Mouse (Mus musculus) brain, embryonic 14.5 days (tissue): Measurements from ENCODE around the gene Dpagt1. TPM values are rescaled to one million over a fixed set of nuclear protein-coding genes. Genes with fewer than 3 reads are reported as not detected.

Experiments used
- DNase-seq: peaks from one replicate; pipeline ENCODE4 v3.0.0-alpha.2; 2011; ENCODE audit warnings: low read depth
- CTCF ChIP-seq: fragments of 200-500 bp; IDR thresholded peaks from 2 replicates; pipeline ENCODE4 v1.5.1; 2012; ENCODE audit warnings: inconsistent platforms, mild to moderate bottlenecking, moderate library complexity, borderline replicate concordance; ENCODE audit not compliant: insufficient read depth, insufficient read length; ENCODE audit errors: extremely low read depth
- POLR2A ChIP-seq: fragments of 200-500 bp; IDR thresholded peaks from 2 replicates; pipeline ENCODE4 v1.6.1; 2012; ENCODE audit warnings: mild to moderate bottlenecking, inconsistent platforms, borderline replicate concordance; ENCODE audit not compliant: poor library complexity, insufficient read depth, insufficient read length, severe bottlenecking; ENCODE audit errors: extremely low read depth
- polyA plus RNA-seq: library from polyadenylated mRNA; depleted of rRNA; stranded (reverse); fragments of >200 nt; gene quantifications from 2 replicates; pipeline ENCODE4 v1.2.3, GENCODE M21; 2012

The Dpagt1 gene
- polyA plus RNA-seq, 1 experiment: 47.2 TPM

DNA sequence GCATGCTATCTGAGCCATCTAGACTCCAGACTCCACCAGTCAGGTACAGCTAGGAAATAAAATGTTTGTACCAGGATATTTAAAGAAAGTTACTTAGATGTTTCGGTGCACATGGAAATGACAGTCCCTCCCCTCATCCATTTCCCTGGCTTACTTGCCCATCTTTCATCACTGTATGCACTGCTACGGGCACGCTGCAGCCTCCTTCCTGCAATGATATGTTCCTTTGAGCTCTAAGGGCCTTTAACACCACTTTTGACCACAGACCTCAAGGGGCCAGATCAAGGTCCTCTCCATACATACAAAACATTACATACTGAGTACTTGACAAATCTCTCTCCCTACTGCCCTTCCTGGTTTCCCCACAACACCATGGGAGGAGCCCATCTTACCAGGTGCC, 11.1 kb downstream of the Dpagt1 start:
- DNase-seq: no peak
- TF ChIP-seq POLR2A (no peak), CTCF (no peak)

DNA sequence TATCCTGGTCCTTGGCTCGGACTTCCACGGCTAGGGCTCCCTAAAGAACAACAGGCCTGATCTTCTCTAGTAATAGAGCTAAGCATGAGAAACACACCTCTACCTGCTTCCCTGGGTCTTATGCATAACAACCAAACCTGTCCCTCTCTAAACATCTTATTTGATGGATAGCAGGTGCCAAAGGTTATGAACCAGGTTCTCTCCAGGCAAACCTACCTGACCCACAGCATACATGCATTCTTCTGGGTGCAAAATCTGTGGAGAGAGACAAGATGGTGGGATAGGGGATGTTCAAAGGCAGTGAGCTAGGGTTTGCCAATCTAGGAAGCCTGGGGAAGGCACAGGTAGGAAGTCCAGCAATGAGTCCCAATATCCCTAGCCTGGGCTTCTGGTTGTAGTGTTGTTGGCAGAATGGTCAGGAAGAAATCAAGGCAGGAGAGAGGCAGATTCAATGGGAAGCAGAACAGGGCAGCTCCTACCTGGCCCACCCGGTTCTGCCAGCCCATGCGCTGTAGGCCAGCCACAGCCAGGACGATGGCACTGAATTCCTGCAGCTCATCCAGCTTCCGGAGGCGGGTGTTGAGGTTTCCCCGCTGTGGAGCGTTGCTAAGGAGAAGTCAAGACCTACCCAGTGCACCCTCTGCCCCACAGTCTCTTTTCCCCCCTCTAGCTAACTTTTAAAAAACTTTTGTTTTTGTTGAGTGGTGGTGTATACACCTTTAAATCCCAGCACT, 11.8 kb downstream of the Dpagt1 start:
- TF ChIP-seq CTCF (no peak), POLR2A (no peak)
- no peak for DNase-seq

DNA sequence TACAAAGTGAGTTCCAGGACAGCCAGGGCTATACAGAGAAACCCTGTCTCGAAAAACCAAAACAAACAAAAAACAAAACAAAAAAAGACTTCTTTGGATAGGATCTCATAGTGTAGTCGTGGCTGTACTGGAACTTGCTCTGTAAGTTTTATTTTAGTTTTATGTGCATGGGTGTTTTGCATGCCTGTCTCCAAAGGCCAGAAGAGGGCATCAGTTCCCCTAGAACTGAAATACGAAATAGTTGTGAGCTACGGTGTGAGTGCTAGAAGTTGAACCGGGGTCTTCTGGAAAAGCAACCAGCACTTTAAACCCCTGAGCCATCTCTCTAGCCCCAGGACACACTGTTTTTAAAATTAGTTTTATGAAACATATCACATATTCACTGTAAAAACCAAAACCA, 12.8 kb downstream of the Dpagt1 start:
- DNase-seq: no peak
- TF ChIP-seq POLR2A: no peak
- TF ChIP-seq CTCF: no peak

DNA sequence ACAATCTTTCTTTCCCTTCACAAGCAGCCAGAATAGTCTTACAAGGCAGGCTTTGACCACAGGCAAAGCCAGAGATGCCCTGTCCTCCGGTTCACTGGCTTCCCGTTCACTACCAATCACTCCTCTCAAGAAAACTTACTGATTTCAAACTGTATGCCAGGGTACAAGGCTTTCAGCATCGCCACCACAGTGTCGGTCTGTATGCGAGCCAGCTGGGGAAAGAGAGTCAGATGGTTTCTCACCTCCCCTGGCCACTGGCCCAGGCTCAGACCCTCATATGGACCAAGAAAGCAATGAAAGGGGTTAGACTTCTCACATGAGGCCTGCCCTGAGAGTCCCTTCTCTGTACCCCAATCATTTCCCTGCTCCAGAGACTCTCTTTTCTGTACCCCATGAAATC, 15.7 kb downstream of the Dpagt1 start:
- no peak for TF ChIP-seq CTCF
- no peak for TF ChIP-seq POLR2A
- no peak for DNase-seq

DNA sequence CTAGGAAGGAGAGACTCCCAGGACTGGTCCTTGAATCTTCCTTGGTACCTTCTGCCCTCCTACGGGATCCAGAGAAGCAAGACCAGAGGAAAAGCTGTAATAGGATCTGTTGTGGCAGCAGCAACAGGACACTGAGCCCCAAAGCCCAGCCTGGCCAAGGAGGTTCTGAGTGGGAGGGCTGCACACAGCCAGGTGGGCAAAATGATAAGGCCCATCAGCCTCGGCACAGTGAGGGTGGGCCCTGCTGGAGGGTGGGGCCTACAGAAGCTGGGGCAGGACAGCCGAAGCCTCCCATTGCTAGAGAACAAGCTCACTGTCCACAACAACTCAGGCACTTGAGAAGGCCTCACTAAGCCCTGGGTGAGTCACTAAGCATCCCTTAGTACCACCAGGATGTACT, 16.4 kb downstream of the Dpagt1 start:
- TF ChIP-seq POLR2A (no peak), CTCF (no peak)
- no peak for DNase-seq

DNA sequence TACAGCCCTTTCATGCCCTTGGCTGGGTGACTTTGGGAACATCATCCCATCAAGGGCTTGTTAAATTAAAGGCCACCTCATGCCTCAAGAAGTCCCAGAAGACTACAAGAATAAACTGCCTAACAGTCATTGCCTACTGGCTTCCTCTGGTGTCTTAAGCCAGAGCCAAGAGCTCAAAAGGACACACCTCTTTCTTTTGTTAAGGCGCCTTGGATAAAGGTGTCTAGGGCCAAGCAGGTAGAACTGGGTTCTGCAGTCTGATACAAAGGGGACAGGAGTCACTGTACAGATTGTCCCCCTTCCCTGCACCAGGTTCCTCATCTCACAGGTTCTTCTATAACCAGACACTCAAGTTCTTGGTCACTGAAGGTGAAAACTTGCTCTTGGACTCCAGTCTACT, 16.8 kb downstream of the Dpagt1 start:
- DNase-seq: no peak
- no peak for TF ChIP-seq CTCF
- no peak for TF ChIP-seq POLR2A

DNA sequence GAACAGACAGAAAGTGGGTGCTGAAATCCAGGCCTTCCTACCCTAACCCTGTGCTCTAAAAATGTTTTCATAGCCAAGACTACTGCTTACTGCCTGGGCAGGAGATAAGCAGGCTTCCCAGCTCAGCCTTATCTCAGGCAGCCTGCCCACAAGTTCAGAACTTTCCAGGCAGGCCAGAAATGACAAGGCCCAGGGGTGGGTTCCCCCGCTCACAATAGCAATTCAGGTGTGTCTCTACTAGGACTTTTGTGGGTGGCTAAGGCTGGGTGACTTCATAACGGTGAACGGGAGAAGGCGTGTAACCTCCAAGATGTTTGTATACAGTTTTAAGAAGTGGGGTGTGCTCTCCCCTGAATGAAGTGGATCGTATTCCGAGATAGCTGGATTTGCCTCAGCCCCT, 17.5 kb downstream of the Dpagt1 start:
- TF ChIP-seq CTCF (no peak), POLR2A (no peak)
- peak; percentile 5 for DNase-seq

DNA sequence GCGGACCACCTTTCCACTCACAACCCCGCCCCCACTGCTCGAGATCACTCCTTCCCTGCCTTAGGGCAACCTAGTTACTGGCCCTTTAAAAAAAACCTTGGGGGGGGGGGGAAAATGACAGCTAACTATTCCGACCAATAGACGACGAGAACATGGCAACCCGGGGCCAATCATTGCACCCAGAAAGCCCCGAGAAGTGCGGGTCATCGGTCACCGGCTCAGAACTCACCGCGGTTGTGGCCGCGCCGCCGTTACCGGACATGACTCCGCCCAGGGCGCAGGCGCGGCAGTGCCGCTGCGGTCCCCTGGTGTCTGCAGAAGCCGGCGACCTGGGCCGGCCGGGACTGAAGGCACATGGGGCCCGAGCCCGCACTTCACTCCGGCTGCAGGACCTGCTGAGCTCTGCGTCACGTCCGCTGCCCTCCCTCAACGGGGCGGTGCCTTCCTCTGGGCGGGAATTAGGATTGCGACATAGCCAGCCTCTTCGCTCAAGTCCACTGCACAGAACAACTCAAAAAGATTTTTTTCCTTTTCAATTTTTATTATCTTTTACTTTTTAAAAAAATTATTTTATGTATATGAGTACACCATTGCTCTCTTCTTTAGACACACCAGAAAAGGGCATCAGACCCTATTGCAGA, 18.1 kb downstream of the Dpagt1 start, which contains the start of gene Hmbs:
Gene Hmbs, minus strand, starts transcription at position 448 of the 641 bp plus-strand sequence.
- DNase-seq: peak; percentile 97
- TF ChIP-seq POLR2A (0 out of 2 replicates have a peak, but pooled peaks have one; percentile 12), CTCF (no peak)

DNA sequence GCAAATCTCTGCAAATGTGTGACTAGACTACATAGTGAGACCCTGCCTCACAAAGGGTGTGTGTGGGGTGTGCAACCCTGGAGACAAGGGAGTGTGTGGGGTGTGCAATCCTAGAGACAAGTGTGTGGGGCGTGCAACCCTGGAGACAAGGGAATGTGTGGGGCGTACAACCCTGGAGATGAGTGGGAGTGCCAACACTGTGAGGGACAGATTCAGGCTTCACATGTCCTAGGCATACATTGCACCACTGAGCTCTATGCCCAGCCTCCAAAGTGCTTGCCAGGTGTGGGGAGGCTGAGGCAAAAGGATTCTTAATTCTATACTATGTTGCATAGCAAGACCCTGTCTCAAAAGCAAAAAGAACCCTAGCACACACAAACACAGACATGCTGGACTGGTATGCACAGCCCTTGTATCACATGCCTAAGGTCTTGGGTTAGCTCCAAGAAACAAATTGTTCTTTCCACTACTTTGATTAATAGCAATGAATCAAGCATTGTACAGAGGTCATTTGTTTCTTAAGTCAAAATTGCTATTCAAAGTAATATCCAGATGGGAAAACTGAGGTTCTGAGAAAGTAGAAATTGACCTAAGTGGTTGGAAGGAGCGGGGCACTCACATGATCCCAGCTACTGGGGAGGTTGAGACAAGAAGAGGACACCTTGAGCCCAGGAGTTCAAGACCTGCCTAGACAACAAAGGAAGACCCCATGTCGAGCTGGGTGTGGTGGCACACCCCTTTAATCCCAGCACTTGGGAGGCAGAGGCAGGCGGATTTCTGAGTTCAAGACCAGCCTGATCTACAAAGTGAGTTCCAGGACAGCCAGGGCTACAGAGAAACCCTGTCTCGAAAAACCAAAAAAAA, 20.0 kb downstream of the Dpagt1 start:
- DNase-seq: no peak
- TF ChIP-seq CTCF: no peak
- TF ChIP-seq POLR2A: no peak

DNA sequence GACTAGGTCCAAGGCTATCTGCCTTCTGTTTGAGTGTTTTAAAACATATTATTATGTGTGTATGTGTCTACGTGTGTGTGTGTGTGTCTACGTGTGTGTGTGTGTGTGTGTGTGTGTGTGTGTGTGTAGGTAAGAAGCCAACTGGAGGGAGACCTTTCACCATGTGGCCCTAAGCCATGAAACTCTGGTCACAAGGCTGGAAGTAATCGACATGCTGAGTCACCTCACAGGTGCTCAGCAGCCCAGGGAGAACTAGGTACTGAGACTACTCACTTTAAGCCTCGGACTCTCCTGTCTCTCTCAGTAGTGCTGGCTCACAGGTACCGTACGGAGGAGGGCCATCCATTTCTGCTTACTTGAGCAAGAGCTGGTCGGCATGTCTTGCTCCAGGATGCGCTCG, 21.3 kb downstream of the Dpagt1 start:
- TF ChIP-seq CTCF: no peak
- no peak for TF ChIP-seq POLR2A
- no peak for DNase-seq

DNA sequence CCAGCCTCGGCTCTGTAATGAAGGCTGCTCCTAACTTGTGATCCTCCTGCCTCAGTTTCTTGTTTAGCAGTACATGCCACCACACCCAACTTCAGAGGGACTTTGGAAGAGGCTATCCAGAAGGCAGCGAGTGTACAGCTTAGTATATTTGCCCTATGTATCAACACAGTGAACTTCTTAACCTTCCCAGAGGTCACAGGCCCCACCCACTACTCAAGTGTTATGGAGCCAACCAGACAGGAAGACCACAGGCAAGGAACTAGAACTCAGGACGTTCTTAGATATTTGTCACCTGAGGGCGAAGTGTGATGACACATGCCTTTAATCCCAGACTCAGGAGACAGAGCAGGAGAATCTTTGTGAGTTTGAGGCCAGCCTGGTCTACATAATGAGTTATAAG, 21.8 kb downstream of the Dpagt1 start:
- no peak for TF ChIP-seq CTCF
- TF ChIP-seq POLR2A: no peak
- no peak for DNase-seq
